Mouse (Mus musculus): Measurements from ENCODE around the gene Stoml1. TPM values are rescaled to one million over a fixed set of nuclear protein-coding genes. Genes with fewer than 3 reads are reported as not detected.

Gene Stoml1
- polyA plus RNA-seq, 1 experiment, result 99.1 TPM

DNA sequence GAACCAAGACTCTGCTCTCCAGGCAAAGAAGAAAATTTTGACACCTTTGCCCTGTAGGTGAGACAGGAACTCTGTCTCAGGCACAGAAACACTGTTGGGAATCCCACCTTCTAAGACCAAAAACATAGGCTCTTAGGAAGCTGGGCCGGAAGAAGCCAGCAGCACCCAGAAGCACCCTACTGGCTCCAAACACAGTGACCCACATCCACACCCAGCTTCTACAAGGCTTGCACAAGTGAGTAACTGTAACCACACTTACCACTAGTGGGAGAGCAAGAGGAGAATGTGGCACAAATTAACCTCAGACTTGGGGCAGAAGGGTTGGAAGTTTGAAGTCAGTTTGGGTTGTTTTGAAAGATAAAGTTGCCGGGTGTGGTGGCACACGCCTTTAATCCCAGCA lies 22.8 kb downstream of the Stoml1 start:
- TF ChIP-seq POLR2A (IDR thresholded peaks at IDR 0.05; ENCODE audit: borderline replicate concordance, insufficient read depth, low read length) (no peak), CTCF (IDR thresholded peaks at IDR 0.05; ENCODE audit: borderline replicate concordance, insufficient read depth, low read depth, low read length) (no peak)
- H3K27ac ChIP-seq (ENCODE audit: insufficient read depth, low read length), result no peak overlapping the region
- 72% methylated on average over 3 of the region's 3 CpGs for WGBS
- peaks cover 10% of the 10 kb centered on the region; the same call in 1 of the 2 replicates for H3K4me1 ChIP-seq (ENCODE audit: control insufficient read depth, insufficient read depth, low read length)
- H3K27me3 ChIP-seq (ENCODE audit: control insufficient read depth, insufficient read depth, low read length), result no peaks in the 10 kb centered on the region
- no peak for DNase-seq
- H3K4me3 ChIP-seq (replicated peaks; ENCODE audit: insufficient read depth, low read depth, low read length), result no peak overlapping the region

DNA sequence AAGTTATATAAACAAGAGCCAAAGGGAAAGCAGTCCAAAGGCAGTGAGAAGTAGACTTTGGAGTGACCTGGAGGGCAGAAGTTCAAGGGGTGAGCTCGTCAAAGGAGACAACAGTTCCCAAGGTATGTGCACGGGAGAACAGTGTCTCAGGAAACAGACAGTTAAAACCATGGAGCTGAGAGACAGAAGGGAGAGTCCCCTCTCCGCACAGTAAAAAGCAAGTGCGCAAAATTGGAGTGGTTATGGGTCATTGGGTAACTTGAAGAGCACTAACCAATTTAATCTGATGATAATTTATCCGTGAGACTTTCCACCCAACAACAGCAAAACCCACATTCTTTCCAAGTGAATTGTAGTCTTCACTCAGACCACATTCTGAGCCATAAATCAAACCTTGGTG lies 23.4 kb downstream of the Stoml1 start:
- Histone ChIP-seq H3K27ac (ENCODE audit: insufficient read depth, low read length) (no peak overlapping the region), H3K4me3 (replicated peaks; ENCODE audit: insufficient read depth, low read depth, low read length) (no peak overlapping the region), H3K27me3 (ENCODE audit: control insufficient read depth, insufficient read depth, low read length) (no peaks in the 10 kb centered on the region), H3K4me1 (ENCODE audit: control insufficient read depth, insufficient read depth, low read length) (peaks cover 10% of the 10 kb centered on the region; the same call in 1 of the 2 replicates)
- TF ChIP-seq POLR2A (IDR thresholded peaks at IDR 0.05; ENCODE audit: borderline replicate concordance, insufficient read depth, low read length) (no peak), CTCF (IDR thresholded peaks at IDR 0.05; ENCODE audit: borderline replicate concordance, insufficient read depth, low read depth, low read length) (no peak)
- 88% methylated on average over 5 of the region's 5 CpGs for WGBS
- no peak for DNase-seq

DNA sequence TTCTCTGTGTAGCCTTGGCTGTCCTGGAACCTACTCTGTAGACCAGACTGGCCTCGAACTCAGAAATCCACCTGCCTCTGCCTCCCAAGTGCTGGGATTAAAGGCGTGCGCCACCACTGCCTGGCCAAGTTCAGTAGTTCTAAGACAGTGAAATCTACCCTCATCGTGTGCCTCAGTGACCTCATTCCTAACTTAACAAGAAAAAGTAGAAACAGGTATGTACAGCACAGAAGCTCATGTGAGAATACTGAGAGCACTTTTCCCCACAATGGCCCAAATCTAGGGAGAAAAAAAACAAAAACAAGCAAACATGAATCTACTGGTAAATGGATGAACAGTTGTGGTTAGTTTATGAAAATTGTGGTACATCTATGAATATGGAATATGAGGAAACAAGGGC lies 25.3 kb downstream of the Stoml1 start:
- no peak for DNase-seq
- WGBS, result 95% methylated on average over 4 of the region's 4 CpGs
- TF ChIP-seq POLR2A (IDR thresholded peaks at IDR 0.05; ENCODE audit: borderline replicate concordance, insufficient read depth, low read length) (no peak), CTCF (IDR thresholded peaks at IDR 0.05; ENCODE audit: borderline replicate concordance, insufficient read depth, low read depth, low read length) (no peak)
- Histone ChIP-seq H3K27me3 (ENCODE audit: control insufficient read depth, insufficient read depth, low read length) (no peaks in the 10 kb centered on the region), H3K4me3 (replicated peaks; ENCODE audit: insufficient read depth, low read depth, low read length) (no peak overlapping the region), H3K4me1 (ENCODE audit: control insufficient read depth, insufficient read depth, low read length) (peaks cover 10% of the 10 kb centered on the region; the same call in 1 of the 2 replicates), H3K27ac (ENCODE audit: insufficient read depth, low read length) (no peak overlapping the region)

DNA sequence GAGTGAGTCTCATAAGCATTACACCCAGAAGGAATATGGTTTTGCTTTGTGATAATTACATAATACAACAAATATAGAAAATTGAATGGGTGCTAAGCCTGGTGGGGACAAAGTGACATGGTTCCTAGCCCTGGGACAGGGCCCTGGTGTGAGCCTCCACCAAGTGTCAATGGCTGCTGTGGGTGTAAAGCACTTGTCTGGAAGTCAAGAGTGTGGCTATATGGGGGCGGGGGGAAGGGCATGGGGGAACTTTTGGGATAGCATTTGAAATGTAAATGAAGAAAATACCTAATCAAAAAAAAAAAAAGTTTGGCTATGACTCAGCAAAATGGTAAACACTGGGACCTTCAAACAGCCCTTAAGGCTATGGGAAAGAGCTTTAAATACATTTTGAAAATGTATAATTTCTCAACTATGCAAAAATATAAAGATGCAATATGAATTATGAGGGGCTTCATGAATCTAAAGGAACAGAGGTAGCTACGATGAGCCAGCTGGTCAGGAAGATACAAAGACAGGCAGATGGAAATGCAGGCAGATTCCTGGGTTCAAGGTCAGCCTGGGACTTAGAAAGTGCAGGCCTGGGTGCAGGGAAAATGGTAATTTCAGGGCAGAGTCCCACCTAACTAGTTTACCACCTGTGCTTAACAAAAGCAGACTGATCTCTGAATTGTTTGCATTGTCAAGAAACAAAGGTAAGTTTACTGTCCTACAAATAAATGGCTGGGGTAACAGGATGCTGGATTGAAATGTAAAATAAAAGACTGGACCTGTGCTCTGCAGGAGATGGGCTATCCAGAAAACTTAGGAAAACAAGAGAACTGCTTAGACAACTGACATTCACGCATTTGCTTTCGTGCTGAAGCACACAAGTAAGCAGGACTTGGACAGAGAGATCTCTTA lies 26.1 kb downstream of the Stoml1 start:
- Histone ChIP-seq H3K4me3 (replicated peaks; ENCODE audit: insufficient read depth, low read depth, low read length) (no peak overlapping the region), H3K27me3 (ENCODE audit: control insufficient read depth, insufficient read depth, low read length) (no peaks in the 10 kb centered on the region), H3K27ac (ENCODE audit: insufficient read depth, low read length) (no peak overlapping the region), H3K4me1 (ENCODE audit: control insufficient read depth, insufficient read depth, low read length) (peaks cover 13% of the 10 kb centered on the region)
- DNase-seq, result no peak
- 82% methylated on average over 4 of the region's 4 CpGs for WGBS
- no peak for TF ChIP-seq POLR2A (IDR thresholded peaks at IDR 0.05; ENCODE audit: borderline replicate concordance, insufficient read depth, low read length)

DNA sequence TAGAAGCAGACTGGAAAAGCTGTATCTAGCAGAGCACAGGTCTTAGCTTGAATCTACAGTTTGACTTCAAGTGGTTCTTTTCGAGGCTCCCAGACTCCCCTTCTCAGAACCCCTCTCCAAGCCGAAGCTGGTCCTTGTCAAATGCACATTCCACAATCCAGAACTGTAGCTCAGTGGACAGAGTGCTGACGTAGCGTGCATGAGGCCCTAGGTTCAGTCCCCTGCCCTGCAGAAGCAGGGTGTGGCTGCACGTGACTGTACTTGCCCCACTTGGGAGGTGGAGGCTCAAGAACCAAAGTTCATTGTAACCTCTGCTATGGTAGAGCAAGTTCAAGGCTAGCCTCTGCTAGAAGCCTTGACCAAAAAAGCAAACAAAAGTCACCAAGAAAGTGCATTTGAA lies 26.8 kb downstream of the Stoml1 start:
- Histone ChIP-seq H3K27me3 (ENCODE audit: control insufficient read depth, insufficient read depth, low read length) (no peaks in the 10 kb centered on the region), H3K4me3 (replicated peaks; ENCODE audit: insufficient read depth, low read depth, low read length) (no peak overlapping the region), H3K4me1 (ENCODE audit: control insufficient read depth, insufficient read depth, low read length) (peaks cover 13% of the 10 kb centered on the region), H3K27ac (ENCODE audit: insufficient read depth, low read length) (no peak overlapping the region)
- WGBS, result 85% methylated on average over 5 of the region's 5 CpGs
- no peak for DNase-seq
- TF ChIP-seq POLR2A (IDR thresholded peaks at IDR 0.05; ENCODE audit: borderline replicate concordance, insufficient read depth, low read length) (no peak), CTCF (IDR thresholded peaks at IDR 0.05; ENCODE audit: borderline replicate concordance, insufficient read depth, low read depth, low read length) (no peak)

DNA sequence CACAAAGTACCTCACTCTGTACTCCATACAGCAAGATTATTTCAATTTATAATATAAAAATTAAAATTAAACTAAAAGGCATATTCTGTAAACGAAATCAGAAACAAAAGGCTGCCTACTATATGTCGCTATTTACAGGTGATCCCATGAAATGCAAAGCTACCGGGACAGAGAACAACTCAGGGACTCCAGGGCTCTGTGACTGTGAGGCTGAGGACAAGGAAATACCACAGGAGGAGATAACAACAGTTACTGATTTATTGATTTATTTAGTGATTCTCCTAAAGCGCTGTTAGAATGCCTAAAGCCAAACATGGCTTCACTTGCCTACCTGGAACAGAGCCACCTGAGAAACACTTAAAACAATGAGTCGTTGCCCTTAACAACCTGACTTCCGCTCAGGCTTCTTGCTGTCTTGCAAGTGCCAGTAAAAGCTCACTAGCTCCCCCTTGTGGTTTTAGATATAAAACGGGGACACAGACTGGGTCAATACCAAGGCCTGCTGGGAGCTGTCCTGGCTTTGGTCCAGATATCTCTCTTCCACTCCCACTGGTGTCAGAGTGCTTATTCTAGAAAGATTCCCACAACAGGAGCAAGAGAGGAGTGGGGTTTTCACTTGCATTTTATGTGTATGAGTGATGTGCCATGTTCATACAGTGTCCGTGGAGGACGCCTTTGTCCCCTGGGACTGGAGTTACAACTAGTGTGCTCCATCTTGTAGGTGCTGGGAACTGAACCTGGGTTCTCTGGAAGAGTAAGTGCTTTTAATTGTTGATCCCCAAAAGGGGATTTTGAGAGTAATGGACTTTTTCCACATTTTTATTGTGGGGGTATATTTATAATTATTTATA lies 27.5 kb downstream of the Stoml1 start:
- TF ChIP-seq CTCF (IDR thresholded peaks at IDR 0.05; ENCODE audit: borderline replicate concordance, insufficient read depth, low read depth, low read length), result peak; percentile 64; the same call in 1 of the 2 replicates
- TF ChIP-seq POLR2A (IDR thresholded peaks at IDR 0.05; ENCODE audit: borderline replicate concordance, insufficient read depth, low read length), result no peak
- H3K4me1 ChIP-seq (ENCODE audit: control insufficient read depth, insufficient read depth, low read length), result peaks cover 7% of the 10 kb centered on the region
- WGBS, result 36% methylated on average over 9 of the region's 9 CpGs
- H3K27me3 ChIP-seq (ENCODE audit: control insufficient read depth, insufficient read depth, low read length), result no peaks in the 10 kb centered on the region
- H3K27ac ChIP-seq (ENCODE audit: insufficient read depth, low read length), result no peak overlapping the region
- DNase-seq, result peak; percentile 57 to 77
- H3K4me3 ChIP-seq (replicated peaks; ENCODE audit: insufficient read depth, low read depth, low read length), result no peak overlapping the region

DNA sequence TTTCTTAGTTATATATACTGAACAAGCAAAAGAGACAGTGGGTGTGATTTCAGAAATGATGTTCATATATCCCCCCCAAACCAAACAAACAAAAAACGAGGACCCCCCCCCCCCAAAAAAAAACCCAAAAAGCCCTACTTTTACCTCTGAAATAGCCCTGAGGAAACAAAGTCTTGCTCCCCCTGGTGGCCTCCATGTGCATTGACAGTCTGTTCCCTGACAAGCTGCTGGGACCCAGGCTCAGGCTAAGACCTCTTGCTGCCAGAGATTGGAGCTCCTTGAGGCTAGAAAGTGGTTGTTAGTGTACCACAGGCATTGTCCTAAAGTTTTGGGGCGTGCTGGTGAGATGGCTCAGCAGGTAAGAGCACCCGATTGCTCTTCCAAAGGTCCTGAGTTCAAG lies 28.6 kb downstream of the Stoml1 start:
- H3K4me3 ChIP-seq (replicated peaks; ENCODE audit: insufficient read depth, low read depth, low read length), result no peak overlapping the region
- no peak overlapping the region for H3K27ac ChIP-seq (ENCODE audit: insufficient read depth, low read length)
- peak; percentile 22 to 37 for DNase-seq
- H3K27me3 ChIP-seq (ENCODE audit: control insufficient read depth, insufficient read depth, low read length), result no peaks in the 10 kb centered on the region
- peaks cover 3% of the 10 kb centered on the region; the same call in 1 of the 2 replicates for H3K4me1 ChIP-seq (ENCODE audit: control insufficient read depth, insufficient read depth, low read length)
- TF ChIP-seq POLR2A (IDR thresholded peaks at IDR 0.05; ENCODE audit: borderline replicate concordance, insufficient read depth, low read length) (no peak), CTCF (IDR thresholded peaks at IDR 0.05; ENCODE audit: borderline replicate concordance, insufficient read depth, low read depth, low read length) (peak; percentile 64; the same call in 1 of the 2 replicates)
- WGBS, result 56% methylated on average over 3 of the region's 3 CpGs
